Mouse (Mus musculus) kidney, adult 8-10 months (tissue): ENCODE measurements around the gene Cnot2.
"Not testable (repeated sequence)": the region's sequence is repeated elsewhere in the genome, so short reads cannot be mapped to it uniquely, and the experiment has no call there.

Source experiments
- DNase-seq, 2 experiments: peaks; one replicate each; pipeline ENCODE4 v3.0.0; 2022

Cnot2 gene

GRCm38 (mm10) chr10:116581369-116581718 is at the start of gene Cnot2:
Gene Cnot2 (minus strand): TSS chr10:116581511.
- peak; percentile 89 to 93 for DNase-seq

- DNase-seq, result no peak
These were observed 47.6 kb upstream of the Cnot2 start for GRCm38 (mm10) chr10:116628926-116629325.

- no peak for DNase-seq
These were observed 44.7 kb upstream of the Cnot2 start for GRCm38 (mm10) chr10:116626009-116626408.

- DNase-seq, result not testable (repeated sequence)
These were observed 31.9 kb upstream of the Cnot2 start for GRCm38 (mm10) chr10:116613250-116613649.

DNA sequence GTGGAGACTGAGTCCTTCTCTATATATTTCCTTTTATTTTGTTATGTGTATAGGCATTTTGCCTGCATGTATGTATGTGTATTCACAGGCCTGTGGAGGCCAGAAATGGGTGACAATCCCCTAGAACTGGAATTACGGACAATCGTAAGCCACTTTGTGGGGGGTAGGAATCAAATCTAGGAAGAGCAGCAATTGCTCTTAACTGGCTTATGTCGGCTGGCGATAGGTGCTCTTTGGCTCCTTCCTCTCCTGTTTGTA is 23.5 kb upstream of the Cnot2 start:
- no peak for DNase-seq

DNA sequence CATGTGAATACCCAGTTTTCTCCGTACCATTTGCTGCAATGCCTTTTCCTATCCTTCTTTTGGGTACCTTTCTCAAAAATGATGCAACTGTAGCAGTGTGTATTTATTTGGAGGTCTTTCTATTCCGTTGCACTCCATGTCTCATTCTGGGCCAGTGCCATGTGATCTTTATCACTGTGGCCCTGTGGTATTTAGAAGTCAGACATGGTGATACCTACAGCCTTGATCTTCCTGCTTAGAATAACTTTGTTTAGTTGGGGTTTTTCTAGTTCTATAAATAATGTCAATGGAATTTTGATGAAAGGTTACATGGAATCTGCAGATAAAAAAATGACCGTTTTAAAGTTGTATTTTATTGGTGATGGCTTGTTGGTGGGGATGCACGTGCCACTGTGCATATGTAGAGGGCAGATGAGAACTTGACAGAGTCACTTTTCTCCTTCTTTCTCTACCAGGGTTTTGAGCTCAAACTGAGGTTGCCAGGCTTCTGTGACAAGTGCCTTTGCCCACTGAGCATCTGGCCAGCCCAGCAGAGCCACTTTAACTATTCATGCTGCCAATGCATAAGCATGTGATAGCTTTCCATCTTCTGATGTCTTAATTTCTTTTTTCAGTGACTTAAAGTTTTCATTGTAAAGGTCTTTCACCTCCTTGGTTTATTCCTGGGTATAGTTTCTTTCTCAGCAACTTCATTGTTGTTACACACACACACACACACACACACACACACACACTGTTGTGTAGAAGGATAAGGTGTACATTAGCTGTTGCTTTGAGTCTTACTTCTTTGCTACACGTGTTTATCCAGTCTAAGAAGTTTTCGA is 23.0 kb upstream of the Cnot2 start:
- no peak for DNase-seq

- no peak for DNase-seq
These were observed 17.9 kb upstream of the Cnot2 start for GRCm38 (mm10) chr10:116599056-116599850.

DNA sequence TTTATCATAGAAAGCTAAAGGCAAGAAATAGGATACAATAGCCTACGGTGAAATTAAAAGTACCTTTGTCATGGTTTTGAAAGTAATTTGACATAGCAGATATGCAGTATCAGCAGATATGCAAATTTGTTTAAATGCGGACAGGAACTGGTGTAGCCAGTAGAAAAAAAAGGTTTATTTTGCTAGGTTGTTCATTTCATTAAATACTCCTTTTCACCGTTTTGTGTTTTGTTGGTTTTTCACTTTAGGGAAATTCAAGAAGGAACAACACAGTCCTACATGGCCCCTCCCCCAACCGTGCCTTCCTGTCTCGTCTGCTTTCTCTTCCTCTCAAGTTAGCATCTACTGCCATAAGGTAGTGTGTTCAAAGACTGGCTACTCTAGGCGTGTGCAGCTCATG is 1.4 kb upstream of the Cnot2 start:
- DNase-seq, result peak in 1 of 2 experiments; percentile 13

DNA sequence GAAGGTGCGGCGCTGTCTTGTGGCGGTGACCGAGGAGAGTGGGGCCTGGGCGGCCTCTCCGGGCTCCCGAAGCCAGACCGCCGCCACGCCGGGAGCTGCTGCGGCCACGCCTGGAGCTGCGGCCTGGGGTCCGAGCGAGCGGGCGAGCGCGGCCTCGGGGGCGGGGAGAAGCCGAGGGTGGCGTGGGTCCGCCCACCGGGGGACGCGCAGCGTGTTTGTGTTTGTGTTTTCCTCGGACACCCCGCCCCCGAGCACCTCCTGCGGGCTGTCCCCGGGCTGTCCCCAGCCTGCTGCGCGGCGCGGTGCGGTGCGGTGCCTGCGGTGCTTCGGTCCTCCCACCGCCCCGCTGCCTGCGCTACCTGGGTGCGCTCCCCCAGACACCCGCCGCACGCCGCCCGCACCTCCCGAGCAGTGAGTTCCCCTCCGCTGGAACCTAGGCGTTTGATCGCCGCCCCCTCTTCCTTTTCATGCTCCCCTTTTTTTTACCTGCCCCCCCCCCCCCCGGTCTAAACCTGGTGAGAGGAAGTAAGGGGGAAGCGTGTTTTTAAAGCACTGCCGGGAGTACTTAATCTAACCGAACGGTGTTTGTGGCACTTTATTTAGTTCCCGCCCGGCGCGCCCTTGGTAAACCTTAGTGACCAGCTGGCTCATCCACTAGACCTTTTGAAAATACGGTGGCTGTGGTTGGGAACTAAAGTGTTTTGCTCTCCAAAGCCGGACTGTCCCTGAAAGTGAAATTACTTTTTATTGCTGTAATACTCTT is 589 bp upstream of the Cnot2 start:
- peak; percentile 52 to 53 for DNase-seq

DNA sequence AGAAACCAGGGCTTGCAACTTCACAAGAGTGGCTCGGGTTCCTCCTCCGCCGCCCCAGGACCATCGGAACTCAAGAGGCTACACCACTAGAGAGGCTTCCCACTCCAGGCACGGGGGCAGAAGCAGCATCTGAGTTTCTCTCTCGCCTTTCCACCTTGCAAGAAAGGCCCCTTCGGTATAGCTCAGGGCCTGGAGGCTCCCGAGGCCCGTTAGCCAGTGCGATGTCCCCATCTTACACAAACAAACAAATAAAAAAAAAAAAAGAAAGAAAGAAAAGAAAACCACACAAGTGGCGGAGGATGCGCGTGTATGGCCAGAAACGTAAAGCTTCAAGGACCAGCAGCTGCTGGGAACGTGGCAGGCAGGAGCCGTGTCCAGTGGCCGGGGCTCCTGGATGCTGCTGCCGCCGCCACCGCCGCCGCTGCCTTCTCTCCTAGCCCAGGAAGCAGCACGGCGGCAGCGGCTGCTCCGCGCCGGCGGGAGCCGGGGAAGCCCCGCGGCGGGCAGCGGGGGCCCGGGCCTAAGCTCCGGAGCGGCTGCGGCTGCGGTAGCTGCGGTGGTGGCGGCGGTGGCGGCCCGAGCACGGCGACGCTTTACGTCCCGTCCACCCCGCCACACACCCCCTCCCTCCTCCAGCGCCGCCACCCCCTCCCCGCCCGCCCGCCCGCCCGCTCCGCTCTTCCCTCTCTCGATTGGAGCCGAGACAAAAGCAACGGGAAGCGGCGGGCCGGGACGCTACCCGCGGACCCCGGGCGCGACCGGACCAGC is 536 bp downstream of the Cnot2 start:
- DNase-seq, result peak; percentile 13 to 27

- no peak for DNase-seq
These were observed 1.8 kb downstream of the Cnot2 start for GRCm38 (mm10) chr10:116579478-116579877.

DNA sequence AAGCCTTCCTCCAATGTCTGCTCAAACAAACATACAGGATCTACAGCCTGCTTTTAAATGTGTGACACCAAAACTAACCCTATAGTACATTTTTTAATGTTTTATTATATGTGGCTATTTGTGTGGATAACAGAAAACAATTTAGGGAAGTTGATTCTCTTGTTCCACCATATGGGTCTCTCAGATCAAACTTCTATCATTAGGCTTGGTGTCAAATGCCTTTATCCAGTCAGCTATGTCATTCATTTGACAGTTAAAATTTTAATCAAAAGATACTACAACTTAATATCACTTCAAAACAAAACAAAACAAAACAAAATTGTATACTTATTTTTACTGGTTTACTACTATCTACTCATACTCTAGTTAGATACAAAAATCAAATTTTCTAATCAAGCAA is 2.9 kb downstream of the Cnot2 start:
- DNase-seq, result no peak

GRCm38 (mm10) chr10:116577181-116577580 is 4.1 kb downstream of the Cnot2 start:
- DNase-seq, result no peak

DNA sequence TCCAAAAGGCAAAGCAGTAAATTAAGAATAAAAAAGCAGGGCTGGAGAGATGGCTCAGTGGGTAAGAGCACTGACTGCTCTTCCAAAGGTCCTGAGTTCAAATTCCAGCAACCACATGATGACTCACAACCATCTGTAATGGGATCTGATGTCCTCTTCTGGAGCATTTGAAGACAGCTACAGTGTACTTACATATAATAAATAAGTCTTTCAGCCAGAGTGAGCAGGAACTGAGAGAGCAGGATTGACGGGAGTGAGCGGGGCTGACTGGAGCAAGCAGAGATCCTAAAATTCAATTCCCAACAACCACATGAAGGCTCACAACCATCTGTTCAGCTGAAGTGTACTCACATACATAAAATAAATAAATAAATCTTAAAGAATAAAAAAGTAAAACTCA is 5.2 kb downstream of the Cnot2 start:
- DNase-seq, result not testable (repeated sequence)

GRCm38 (mm10) chr10:116570526-116570925 is 10.8 kb downstream of the Cnot2 start:
- DNase-seq, result no peak

DNA sequence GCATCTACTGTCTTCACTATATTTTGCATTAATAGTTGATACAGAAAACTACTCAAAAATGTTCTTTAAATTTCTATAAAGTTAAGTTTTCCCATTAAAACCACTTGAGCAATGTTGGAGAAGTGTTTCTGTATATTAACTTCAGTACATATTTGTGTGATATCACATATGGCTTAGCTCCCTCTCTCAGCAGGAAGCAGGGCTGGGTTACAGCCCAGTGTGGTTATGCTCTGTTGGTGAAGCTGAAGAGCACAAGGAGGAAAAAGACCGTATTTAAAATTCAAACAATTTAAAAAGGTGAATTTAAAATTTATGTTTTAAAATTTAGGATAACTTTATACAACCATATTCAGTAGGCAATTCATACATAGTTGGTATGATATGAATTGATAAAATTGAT is 12.8 kb downstream of the Cnot2 start:
- DNase-seq, result no peak

DNA sequence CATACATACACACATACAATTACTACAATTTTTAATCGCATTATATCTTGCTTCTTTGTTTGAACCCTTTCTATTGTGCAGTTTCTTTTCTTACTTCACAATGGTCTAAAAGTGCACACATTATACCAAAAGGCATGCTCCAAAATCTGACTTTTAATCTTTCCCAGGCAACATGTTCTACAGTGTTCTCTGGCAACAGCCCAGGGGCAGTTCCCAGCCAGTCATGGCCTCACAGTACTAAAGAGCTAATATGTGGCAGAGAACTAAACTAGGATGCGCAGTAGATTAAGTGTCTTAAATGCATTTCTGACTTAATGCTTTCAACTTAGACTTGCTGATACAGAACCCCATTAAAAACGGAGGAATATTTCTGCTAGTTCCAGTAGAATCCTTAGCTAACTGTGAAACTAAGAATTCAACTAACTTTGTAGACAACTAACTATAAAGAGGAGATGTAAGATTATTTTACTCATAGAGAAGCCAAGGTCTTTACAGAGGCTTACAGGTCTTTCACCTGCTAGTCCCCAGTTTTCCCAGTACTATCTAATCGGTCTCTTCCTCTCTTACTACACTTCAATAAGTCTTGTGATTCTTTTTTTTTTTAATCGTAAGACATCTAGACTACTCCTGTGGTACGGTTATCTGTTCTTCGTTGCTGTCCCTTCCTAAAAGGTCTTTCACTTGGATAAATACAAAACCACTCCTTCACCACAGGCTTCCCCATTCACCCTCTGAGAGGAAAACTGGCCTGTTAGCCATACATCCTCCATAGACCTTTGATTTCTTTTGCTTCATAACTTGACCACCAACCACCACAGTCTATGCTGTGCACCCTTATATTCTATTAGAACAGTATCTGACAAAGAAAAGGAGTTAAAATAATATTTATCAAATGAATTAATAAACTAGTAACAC is 13.6 kb downstream of the Cnot2 start:
- DNase-seq, result no peak

DNA sequence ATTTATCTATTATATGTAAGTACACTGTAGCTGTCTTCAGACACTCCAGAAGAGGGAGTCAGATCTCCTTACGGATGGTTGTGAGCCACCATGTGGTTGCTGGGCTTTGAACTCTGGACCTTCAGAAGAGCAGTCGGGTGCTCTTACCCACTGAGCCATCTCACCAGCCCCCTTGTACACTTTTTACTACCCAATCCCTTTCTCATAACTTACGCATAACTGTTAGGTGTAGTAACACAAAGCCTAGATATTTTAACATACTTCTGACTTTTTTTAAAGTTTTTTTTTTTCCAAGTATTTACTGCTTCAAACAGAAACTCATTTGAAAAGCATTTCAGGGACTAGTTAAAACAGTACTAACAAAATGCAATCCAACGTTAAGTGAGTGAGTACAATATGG is 14.8 kb downstream of the Cnot2 start:
- DNase-seq, result not testable (repeated sequence)

DNA sequence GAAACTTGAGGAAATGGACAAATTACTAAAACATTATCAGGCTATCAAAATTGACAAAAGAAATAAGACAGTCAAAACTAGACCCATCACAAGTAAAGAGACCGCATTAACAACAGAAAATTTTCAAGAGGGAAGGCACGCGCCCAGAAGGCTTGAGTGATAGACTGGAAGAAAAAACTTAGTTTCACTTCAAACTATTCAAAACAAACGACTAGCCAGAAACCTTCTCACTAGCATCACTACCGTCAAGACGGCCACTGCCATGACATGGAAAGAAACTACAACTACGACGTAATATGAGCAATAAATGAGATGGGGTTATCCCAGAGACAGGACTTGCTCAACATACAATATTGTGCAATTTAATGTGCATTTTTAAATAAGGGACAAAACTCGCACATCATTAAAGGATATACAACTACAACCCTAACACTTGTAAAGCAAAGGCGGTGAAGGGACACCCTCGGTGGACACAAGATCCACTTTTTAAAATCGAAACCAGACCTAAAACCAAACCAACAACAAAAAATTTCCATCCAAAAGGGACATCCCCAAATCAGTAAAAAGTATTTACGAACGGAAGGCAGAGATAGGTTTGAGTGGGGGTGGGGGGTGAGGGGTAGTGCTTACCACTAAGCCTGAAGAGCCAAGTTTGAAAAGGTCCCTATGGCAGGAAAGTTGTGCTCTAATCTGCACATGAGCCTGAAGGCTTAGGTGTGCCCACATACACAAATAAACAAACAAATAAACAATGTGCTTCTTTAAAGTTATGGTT is 16.3 kb downstream of the Cnot2 start:
- no peak for DNase-seq

- DNase-seq, result no peak
These were observed 18.4 kb downstream of the Cnot2 start for GRCm38 (mm10) chr10:116562731-116563480.
